Comparison of ENCODE assay signal across 8 mouse cellular contexts in the genomic region with DNA sequence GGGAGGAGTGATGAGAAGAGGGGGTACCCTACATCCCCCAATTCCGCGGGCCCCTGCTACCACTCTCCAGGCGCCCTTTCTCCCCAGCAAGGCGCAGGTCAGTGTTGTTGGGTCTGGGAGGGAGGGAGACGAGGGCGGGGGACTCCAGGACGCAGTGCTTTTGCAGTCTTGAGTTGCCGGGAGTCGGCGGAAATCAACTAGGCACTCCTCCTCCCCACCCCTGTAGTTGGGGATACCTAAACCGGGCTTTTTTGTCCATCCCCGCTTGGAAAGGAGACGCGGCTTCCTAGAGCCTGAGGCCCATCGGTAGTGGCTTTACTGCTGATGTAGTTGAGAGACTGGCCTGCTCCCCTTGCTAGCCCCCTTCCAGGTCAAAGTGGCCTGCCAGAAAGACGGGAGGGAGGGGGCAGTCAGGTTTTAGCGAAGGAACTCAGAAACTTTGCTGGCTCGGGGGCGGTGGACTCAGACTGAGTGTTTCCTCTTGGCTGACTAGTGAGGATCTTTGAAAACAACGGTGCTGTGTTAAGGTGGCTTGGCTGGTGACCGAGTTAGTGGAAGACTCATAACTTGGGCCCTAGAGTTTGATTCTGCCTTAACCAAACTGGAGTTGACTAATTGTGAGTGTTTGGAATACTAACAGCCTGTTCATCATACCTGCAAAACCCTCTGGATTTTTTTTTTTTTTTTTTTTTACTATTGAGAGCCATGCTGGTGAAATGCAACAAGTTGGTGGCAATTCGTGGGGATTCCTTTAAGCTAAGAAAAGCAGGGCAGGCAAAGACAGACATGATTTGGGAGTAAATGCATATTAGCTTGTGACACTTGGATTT. TPM values are rescaled to one million over a fixed set of nuclear protein-coding genes. Genes with fewer than 3 reads are reported as not detected.
DNase-seq lines count a peak whose midpoint lies in the region; ATAC-seq and TF ChIP-seq lines count a peak whose summit lies in the region.

No protein-coding gene starts in this region.

- peak overlapping the region; percentile 77 for H3K27ac ChIP-seq in kidney, embryonic 14.5 days (ENCODE audit: low read depth, low read length)
- no peak overlapping the region for H3K27ac ChIP-seq in ES-Bruce4 (ENCODE audit: insufficient read depth, low read length)
- peak overlapping the region; percentile 80 for H3K27ac ChIP-seq in heart, postnatal 0 days (ENCODE audit: low read depth)
- no peak overlapping the region for H3K27ac ChIP-seq in liver, embryonic 13.5 days
- peak overlapping the region; percentile 90 for H3K27ac ChIP-seq in neural tube, embryonic 15.5 days (replicated peaks)

- no peak for TF ChIP-seq POLR2A in ES-Bruce4 (IDR thresholded peaks at IDR 0.05; ENCODE audit: insufficient read depth, low read length)

- H3K9ac ChIP-seq in kidney, embryonic 14.5 days (ENCODE audit: low read depth, low read length), result peak overlapping the region; percentile 72
- H3K9ac ChIP-seq in ES-Bruce4 (ENCODE audit: low read depth, poor library complexity, severe bottlenecking), result peak overlapping the region; percentile 86
- H3K9ac ChIP-seq in heart, postnatal 0 days (replicated peaks; ENCODE audit: low read depth, low read length), result peak overlapping the region; percentile 81
- H3K9ac ChIP-seq in liver, embryonic 13.5 days, result peak overlapping the region; percentile 77
- peak overlapping the region; percentile 90 for H3K9ac ChIP-seq in neural tube, embryonic 15.5 days (replicated peaks)

- TF ChIP-seq EP300 in ES-Bruce4 (IDR thresholded peaks at IDR 0.05; ENCODE audit: insufficient read depth, low read depth, low read length), result no peak
- TF ChIP-seq EP300 in heart, postnatal 0 days (IDR thresholded peaks at IDR 0.05; ENCODE audit: low read depth), result no peak

- peak; percentile 77 for ATAC-seq in kidney, embryonic 14.5 days (ENCODE audit: low FRiP score, low TSS enrichment)
- peak; percentile 50 for ATAC-seq in heart, postnatal 0 days (ENCODE audit: insufficient read depth, low read depth)
- ATAC-seq in liver, embryonic 13.5 days (ENCODE audit: low read depth), result peak; percentile 63
- peak; percentile 64 for ATAC-seq in neural tube, embryonic 15.5 days (ENCODE audit: low FRiP score)
- no peak for ATAC-seq in monocyte, adult 5-6 weeks (replicated peaks; ENCODE audit: insufficient number of reproducible peaks, low FRiP score, low TSS enrichment, poor library complexity, severe bottlenecking)

- H3K9me3 ChIP-seq in kidney, embryonic 14.5 days (ENCODE audit: control insufficient read depth, low read length), result no peaks in the 10 kb centered on the region
- no peaks in the 10 kb centered on the region for H3K9me3 ChIP-seq in ES-Bruce4 (replicated peaks; ENCODE audit: control insufficient read depth, insufficient read depth, low read length, poor library complexity, severe bottlenecking)
- no peaks in the 10 kb centered on the region for H3K9me3 ChIP-seq in heart, postnatal 0 days (replicated peaks; ENCODE audit: control insufficient read depth, low read length)
- H3K9me3 ChIP-seq in liver, embryonic 13.5 days (replicated peaks), result no peaks in the 10 kb centered on the region
- no peaks in the 10 kb centered on the region for H3K9me3 ChIP-seq in neural tube, embryonic 15.5 days (replicated peaks)

- H3K4me3 ChIP-seq in kidney, embryonic 14.5 days (ENCODE audit: low read length), result peak overlapping the region; percentile 71
- peak overlapping the region; percentile 94 for H3K4me3 ChIP-seq in ES-Bruce4 (ENCODE audit: low read depth, low read length)
- peak overlapping the region; percentile 83 for H3K4me3 ChIP-seq in heart, postnatal 0 days (ENCODE audit: low read depth, low read length)
- H3K4me3 ChIP-seq in liver, embryonic 13.5 days (replicated peaks), result peak overlapping the region; percentile 66
- H3K4me3 ChIP-seq in neural tube, embryonic 15.5 days (replicated peaks), result peak overlapping the region; percentile 86

- DNase-seq in kidney, adult 18-20 months, result no peak
- peak; percentile 23 for DNase-seq in c-Kit-positive CD71-negative TER-119-negative erythroid progenitor cells, embryonic 14.5 days (ENCODE audit: low read depth)
- peak; percentile 31 for DNase-seq in heart, postnatal 0 days (ENCODE audit: low spot score)
- DNase-seq in liver, embryonic 13.5 days, result no peak

- H3K36me3 ChIP-seq in kidney, embryonic 14.5 days (ENCODE audit: control insufficient read depth, insufficient read depth, low read length), result peaks cover 16% of the 10 kb centered on the region; the same call in 1 of the 2 replicates
- peaks cover 7% of the 10 kb centered on the region; the same call in 1 of the 2 replicates for H3K36me3 ChIP-seq in ES-Bruce4 (ENCODE audit: control insufficient read depth, insufficient read depth, low read length, poor library complexity, severe bottlenecking)
- H3K36me3 ChIP-seq in heart, postnatal 0 days (replicated peaks; ENCODE audit: control insufficient read depth, insufficient read depth, low read length), result peaks cover 28% of the 10 kb centered on the region
- H3K36me3 ChIP-seq in liver, embryonic 13.5 days, result no peaks in the 10 kb centered on the region
- H3K36me3 ChIP-seq in neural tube, embryonic 15.5 days, result 0 out of 2 replicates have a peak, but pooled peaks cover 3% of the 10 kb centered on the region

- peak overlapping the region; percentile 57 for H3K4me2 ChIP-seq in kidney, embryonic 14.5 days (replicated peaks; ENCODE audit: low read depth, low read length)
- peak overlapping the region; percentile 85 for H3K4me2 ChIP-seq in heart, postnatal 0 days (ENCODE audit: low read depth, low read length)
- peak overlapping the region; percentile 92 for H3K4me2 ChIP-seq in liver, embryonic 13.5 days
- H3K4me2 ChIP-seq in neural tube, embryonic 15.5 days, result peak overlapping the region; percentile 71

- peaks cover 7% of the 10 kb centered on the region for H3K4me1 ChIP-seq in kidney, embryonic 14.5 days (ENCODE audit: control insufficient read depth, insufficient read depth, low read length)
- H3K4me1 ChIP-seq in ES-Bruce4 (ENCODE audit: control insufficient read depth, insufficient read depth, low read length), result no peaks in the 10 kb centered on the region
- peaks cover 23% of the 10 kb centered on the region for H3K4me1 ChIP-seq in heart, postnatal 0 days (ENCODE audit: control insufficient read depth, insufficient read depth)
- H3K4me1 ChIP-seq in liver, embryonic 13.5 days (replicated peaks), result peaks cover 20% of the 10 kb centered on the region
- peaks cover 46% of the 10 kb centered on the region for H3K4me1 ChIP-seq in neural tube, embryonic 15.5 days

- H3K27me3 ChIP-seq in kidney, embryonic 14.5 days (ENCODE audit: control insufficient read depth, insufficient read depth, low read length), result no peaks in the 10 kb centered on the region
- H3K27me3 ChIP-seq in ES-Bruce4 (ENCODE audit: control insufficient read depth, insufficient read depth, low read length, poor library complexity, severe bottlenecking), result no peaks in the 10 kb centered on the region
- no peaks in the 10 kb centered on the region for H3K27me3 ChIP-seq in heart, postnatal 0 days (ENCODE audit: control insufficient read depth, insufficient read depth, low read length)
- H3K27me3 ChIP-seq in liver, embryonic 13.5 days, result peaks cover 8% of the 10 kb centered on the region; the same call in 1 of the 2 replicates
- H3K27me3 ChIP-seq in neural tube, embryonic 15.5 days (replicated peaks), result no peaks in the 10 kb centered on the region

- 1% methylated on average over 20 of the region's 22 CpGs for WGBS in kidney, embryonic 14.5 days
- WGBS in heart, postnatal 0 days, result under 1% methylated on average over 21 of the region's 22 CpGs
- WGBS in liver, embryonic 13.5 days (ENCODE audit: insufficient replicate concordance), result 2% methylated on average over 21 of the region's 22 CpGs
- 1% methylated on average over 22 of the region's 22 CpGs for WGBS in neural tube, embryonic 15.5 days

- TF ChIP-seq CTCF in ES-Bruce4 (IDR thresholded peaks at IDR 0.05; ENCODE audit: low read depth, low read length), result no peak
- no peak for TF ChIP-seq CTCF in heart, postnatal 0 days (IDR thresholded peaks at IDR 0.05; ENCODE audit: low read depth)

RNA-seq across cellular contexts. Expression of gene Slc41a1, which starts 1.2 kb away (rescaled TPM):
- 10.7 and 11.2 TPM in 2 replicates for polyA plus RNA-seq in kidney, embryonic 14.5 days (2014; fragmentation: Nextera tagmentation; extraction: Ambion mirVana)
- 14.4 and 16.3 TPM in 2 replicates for polyA plus RNA-seq in ES-Bruce4 (2011; ENCODE audit: insufficient read depth, insufficient read length, low read depth, missing spikeins)
- 24.2 and 29.7 TPM in 2 replicates for total RNA-seq in heart, postnatal 0 days (2014; rRNA removed; ENCODE audit: low replicate concordance)
- polyA plus RNA-seq in heart, postnatal 0 days (2015; fragmentation: Nextera tagmentation; extraction: Ambion mirVana), result 9.0 and 10.3 TPM in 2 replicates
- polyA plus RNA-seq in liver, embryonic 13.5 days (2015; fragmentation: Nextera tagmentation; extraction: Ambion mirVana), result 1.1 and 1.3 TPM in 2 replicates
- polyA plus RNA-seq in neural tube, embryonic 15.5 days (2015; fragmentation: Nextera tagmentation; extraction: Ambion mirVana), result 15.0 and 16.1 TPM in 2 replicates
- 8.2 to 13.5 TPM (median 11.8 TPM) in 3 replicates for total RNA-seq in monocyte, adult 5-6 weeks (2017)

RNA-seq across cellular contexts. Expression of gene Pm20d1, which starts 31.3 kb away (rescaled TPM):
- 1.1 and 2.1 TPM in 2 replicates for polyA plus RNA-seq in kidney, embryonic 14.5 days (2014; fragmentation: Nextera tagmentation; extraction: Ambion mirVana)
- 6.8 and 9.0 TPM in 2 replicates for polyA plus RNA-seq in ES-Bruce4 (2011; ENCODE audit: insufficient read depth, insufficient read length, low read depth, missing spikeins)
- total RNA-seq in heart, postnatal 0 days (2014; rRNA removed; ENCODE audit: low replicate concordance), result 1.6 and 3.5 TPM in 2 replicates
- 4.8 and 6.4 TPM in 2 replicates for polyA plus RNA-seq in heart, postnatal 0 days (2015; fragmentation: Nextera tagmentation; extraction: Ambion mirVana)
- 3.2 and 4.4 TPM in 2 replicates for polyA plus RNA-seq in liver, embryonic 13.5 days (2015; fragmentation: Nextera tagmentation; extraction: Ambion mirVana)
- 0.13 and 1.0 TPM in 2 replicates for polyA plus RNA-seq in neural tube, embryonic 15.5 days (2015; fragmentation: Nextera tagmentation; extraction: Ambion mirVana)
- total RNA-seq in monocyte, adult 5-6 weeks (2017), result not detected in 3 replicates

RNA-seq across cellular contexts. Expression of gene Rab29, which starts 38.5 kb away (rescaled TPM):
- polyA plus RNA-seq in kidney, embryonic 14.5 days (2014; fragmentation: Nextera tagmentation; extraction: Ambion mirVana), result 15.4 and 17.2 TPM in 2 replicates
- 4.3 and 9.6 TPM in 2 replicates for polyA plus RNA-seq in ES-Bruce4 (2011; ENCODE audit: insufficient read depth, insufficient read length, low read depth, missing spikeins)
- 14.7 and 16.6 TPM in 2 replicates for total RNA-seq in heart, postnatal 0 days (2014; rRNA removed; ENCODE audit: low replicate concordance)
- 18.8 and 21.1 TPM in 2 replicates for polyA plus RNA-seq in heart, postnatal 0 days (2015; fragmentation: Nextera tagmentation; extraction: Ambion mirVana)
- 11.2 and 12.6 TPM in 2 replicates for polyA plus RNA-seq in liver, embryonic 13.5 days (2015; fragmentation: Nextera tagmentation; extraction: Ambion mirVana)
- polyA plus RNA-seq in neural tube, embryonic 15.5 days (2015; fragmentation: Nextera tagmentation; extraction: Ambion mirVana), result 7.2 and 10.5 TPM in 2 replicates
- 58.1 to 84.6 TPM (median 62.1 TPM) in 3 replicates for total RNA-seq in monocyte, adult 5-6 weeks (2017)

Comparison
In these comparisons a context has a peak if more than half of its experiments do, and no peak if none do; other contexts are left out.
1. H3K27ac ChIP-seq: peak in kidney, embryonic 14.5 days (single experiment), heart, postnatal 0 days (single experiment) and neural tube, embryonic 15.5 days (single experiment); none in ES-Bruce4 (single experiment) and liver, embryonic 13.5 days (single experiment).
2. DNase-seq: peak in c-Kit-positive CD71-negative TER-119-negative erythroid progenitor cells, embryonic 14.5 days (single experiment) and heart, postnatal 0 days (single experiment); none in kidney, adult 18-20 months (single experiment) and liver, embryonic 13.5 days (single experiment).
3. Peak in every context shown above with its lines, with median percentiles within 50 percentile points of each other: H3K4me2 ChIP-seq, H3K4me3 ChIP-seq and H3K9ac ChIP-seq.